Mouse (Mus musculus) embryonic facial prominence, embryonic 10.5 days (tissue): ENCODE results near the gene Nyap1. TPM values are rescaled to one million over a fixed set of nuclear protein-coding genes. Genes with fewer than 3 reads are reported as not detected.

Experiments used
- DNase-seq: peaks from one replicate; pipeline ENCODE4 v3.0.0-alpha.2; 2017; ENCODE audit warnings: low spot score
- H3K27ac ChIP-seq: fragments of 300-500 bp; sonication (generic); replicated peaks from 2 replicates; pipeline ENCODE4 v1.5.1; 2016; ENCODE audit warnings: mild to moderate bottlenecking
- H3K27me3 ChIP-seq: fragments of 300-500 bp; sonication (generic); replicated peaks from 2 replicates; pipeline ENCODE4 v1.6.1; 2016; ENCODE audit warnings: low read depth, mild to moderate bottlenecking; ENCODE audit not compliant: poor library complexity, severe bottlenecking
- H3K36me3 ChIP-seq: fragments of 300-500 bp; sonication (generic); replicated peaks from 2 replicates; pipeline ENCODE4 v1.6.1; 2016; ENCODE audit warnings: mild to moderate bottlenecking, moderate library complexity
- H3K4me1 ChIP-seq: fragments of 300-500 bp; sonication (generic); 2 replicates; pipeline ENCODE4 v1.6.1; 2016
- H3K4me3 ChIP-seq: fragments of 300-500 bp; sonication (generic); 2 replicates; pipeline ENCODE4 v1.5.1; 2016; ENCODE audit warnings: mild to moderate bottlenecking, moderate library complexity
- H3K9me3 ChIP-seq: fragments of 300-500 bp; sonication (generic); 2 replicates; pipeline ENCODE4 v1.6.1; 2016; ENCODE audit warnings: mild to moderate bottlenecking
- WGBS: fragments of 180-500 bp; shearing (Covaris S2); methylation state at CpG from one replicate; pipeline ENCODE4 v1.1.7; 2016; 5-methylcytosine and 5-hydroxymethylcytosine counted together
- polyA plus RNA-seq: library from polyadenylated mRNA; unstranded; fragments of >200 nt; fragmentation: Nextera tagmentation; extraction: Ambion mirVana; gene quantifications from 2 replicates; pipeline ENCODE4 v1.2.1, GENCODE M21; 2016

Nyap1 gene
- polyA plus RNA-seq, 1 experiment from 2014 or later: 3.0 TPM

GRCm38 (mm10) chr5:137779053-137779933 lies 37.9 kb upstream of the Nyap1 start:
- peak; percentile 53 for DNase-seq
- Histone ChIP-seq H3K4me1 (peaks cover 56% of the 10 kb centered on the region), H3K36me3 (peaks cover 44% of the 10 kb centered on the region), H3K9me3 (no peaks in the 10 kb centered on the region), H3K27ac (peak overlapping the region; percentile 93), H3K27me3 (no peaks in the 10 kb centered on the region), H3K4me3 (peak overlapping the region; percentile 96)
- under 1% methylated on average over 83 of the region's 83 CpGs for WGBS

- Histone ChIP-seq H3K27ac (peak within 1 kb of the TSS; percentile 93), H3K36me3 (peaks cover 37% of the 10 kb centered on the region), H3K27me3 (no peaks in the 10 kb centered on the region), H3K9me3 (no peaks in the 10 kb centered on the region), H3K4me1 (peaks cover 50% of the 10 kb centered on the region), H3K4me3 (peak within 1 kb of the TSS; percentile 96)
- under 1% methylated on average over 31 of the region's 31 CpGs for WGBS
- peak; percentile 97 for DNase-seq
Observed at GRCm38 (mm10) chr5:137778635-137779034, 37.2 kb upstream of the Nyap1 start, which contains the start of gene Ppp1r35. TSS of gene Ppp1r35 (plus strand) at chr5:137778849.

- WGBS: 84% methylated on average over 7 of the region's 7 CpGs
- DNase-seq: no peak
Observed at GRCm38 (mm10) chr5:137777267-137777845, 35.9 kb upstream of the Nyap1 start.

GRCm38 (mm10) chr5:137776408-137776918 lies 35.1 kb upstream of the Nyap1 start:
- Histone ChIP-seq H3K27me3 (no peaks in the 10 kb centered on the region), H3K4me1 (peaks cover 29% of the 10 kb centered on the region), H3K27ac (no peak overlapping the region), H3K36me3 (peaks cover 15% of the 10 kb centered on the region), H3K4me3 (peak overlapping the region; percentile 13; the same call in 1 of the 2 replicates), H3K9me3 (no peaks in the 10 kb centered on the region)
- DNase-seq: no peak
- 45% methylated on average over 5 of the region's 5 CpGs for WGBS

More at GRCm38 (mm10) chr5:137777267-137777845, 35.9 kb upstream of the Nyap1 start:
- no peak overlapping the region for H3K27ac ChIP-seq
- no peaks in the 10 kb centered on the region for H3K9me3 ChIP-seq
- H3K4me1 ChIP-seq: peaks cover 37% of the 10 kb centered on the region
- H3K36me3 ChIP-seq: peaks cover 24% of the 10 kb centered on the region
- H3K27me3 ChIP-seq: no peaks in the 10 kb centered on the region
- 0 out of 2 replicates have a peak overlapping the region, but pooled peaks have one; percentile 96 for H3K4me3 ChIP-seq

GRCm38 (mm10) chr5:137775587-137776290 lies 34.3 kb upstream of the Nyap1 start:
- Histone ChIP-seq H3K27me3 (no peaks in the 10 kb centered on the region), H3K36me3 (peaks cover 8% of the 10 kb centered on the region), H3K27ac (no peak overlapping the region), H3K4me3 (no peak overlapping the region), H3K9me3 (no peaks in the 10 kb centered on the region), H3K4me1 (peaks cover 28% of the 10 kb centered on the region)
- DNase-seq: no peak
- 85% methylated on average over 2 of the region's 2 CpGs for WGBS

- Histone ChIP-seq H3K36me3 (no peaks in the 10 kb centered on the region), H3K27me3 (no peaks in the 10 kb centered on the region), H3K27ac (no peak overlapping the region), H3K4me1 (peaks cover 11% of the 10 kb centered on the region), H3K9me3 (no peaks in the 10 kb centered on the region), H3K4me3 (no peak overlapping the region)
- DNase-seq: no peak
Observed at GRCm38 (mm10) chr5:137772755-137773154, 31.3 kb upstream of the Nyap1 start.

GRCm38 (mm10) chr5:137770709-137771108 lies 29.3 kb upstream of the Nyap1 start:
- peak; percentile 59 for DNase-seq
- 40% methylated on average over 2 of the region's 2 CpGs for WGBS
- Histone ChIP-seq H3K4me1 (peaks cover 5% of the 10 kb centered on the region; the same call in 1 of the 2 replicates), H3K9me3 (0 out of 2 replicates have a peak, but pooled peaks cover 2% of the 10 kb centered on the region), H3K27ac (no peak overlapping the region), H3K4me3 (no peak overlapping the region), H3K27me3 (no peaks in the 10 kb centered on the region), H3K36me3 (no peaks in the 10 kb centered on the region)

- 0 out of 2 replicates have a peak, but pooled peaks cover 2% of the 10 kb centered on the region for H3K9me3 ChIP-seq
- WGBS: 66% methylated on average over 1 of the region's 1 CpGs
- no peak for DNase-seq
Observed at GRCm38 (mm10) chr5:137768475-137768874, 27.1 kb upstream of the Nyap1 start.

GRCm38 (mm10) chr5:137766270-137766669 lies 24.9 kb upstream of the Nyap1 start:
- H3K9me3 ChIP-seq: 0 out of 2 replicates have a peak, but pooled peaks cover 2% of the 10 kb centered on the region
- no peak overlapping the region for H3K4me3 ChIP-seq
- peaks cover 5% of the 10 kb centered on the region; the same call in 1 of the 2 replicates for H3K4me1 ChIP-seq
- 60% methylated on average over 3 of the region's 3 CpGs for WGBS
- H3K36me3 ChIP-seq: no peaks in the 10 kb centered on the region
- no peaks in the 10 kb centered on the region for H3K27me3 ChIP-seq
- H3K27ac ChIP-seq: no peak overlapping the region
- DNase-seq: peak; percentile 40

More at GRCm38 (mm10) chr5:137768475-137768874, 27.1 kb upstream of the Nyap1 start:
- H3K36me3 ChIP-seq: no peaks in the 10 kb centered on the region
- H3K27me3 ChIP-seq: no peaks in the 10 kb centered on the region
- H3K4me3 ChIP-seq: no peak overlapping the region
- peaks cover 5% of the 10 kb centered on the region; the same call in 1 of the 2 replicates for H3K4me1 ChIP-seq
- H3K27ac ChIP-seq: no peak overlapping the region

GRCm38 (mm10) chr5:137764609-137765340 lies 23.4 kb upstream of the Nyap1 start:
- DNase-seq: no peak
- no peak overlapping the region for H3K27ac ChIP-seq
- no peaks in the 10 kb centered on the region for H3K27me3 ChIP-seq
- 60% methylated on average over 9 of the region's 9 CpGs for WGBS
- H3K4me3 ChIP-seq: no peak overlapping the region
- peaks cover 4% of the 10 kb centered on the region for H3K36me3 ChIP-seq
- H3K4me1 ChIP-seq: peaks cover 7% of the 10 kb centered on the region
- H3K9me3 ChIP-seq: 0 out of 2 replicates have a peak, but pooled peaks cover 2% of the 10 kb centered on the region

- Histone ChIP-seq H3K9me3 (no peaks in the 10 kb centered on the region), H3K27ac (no peak overlapping the region; the same call in 1 of the 2 replicates), H3K27me3 (no peaks in the 10 kb centered on the region), H3K4me3 (0 out of 2 replicates have a peak overlapping the region, but pooled peaks have one; percentile 25), H3K36me3 (peaks cover 50% of the 10 kb centered on the region), H3K4me1 (peaks cover 19% of the 10 kb centered on the region)
- peak; percentile 79 for DNase-seq
- WGBS: 21% methylated on average over 4 of the region's 4 CpGs
Observed at GRCm38 (mm10) chr5:137759971-137760412, 18.6 kb upstream of the Nyap1 start.
